Mouse (Mus musculus): Measurements from ENCODE around the gene Usp3.

The Usp3 gene

GRCm38 (mm10) chr9:66561496-66561895 lies 31.4 kb downstream of the Usp3 start:
- DNase-seq, result no peak

GRCm38 (mm10) chr9:66560728-66561127 lies 32.2 kb downstream of the Usp3 start:
- no peak for DNase-seq

GRCm38 (mm10) chr9:66560295-66560694 lies 32.6 kb downstream of the Usp3 start:
- DNase-seq, result no peak

GRCm38 (mm10) chr9:66558971-66559370 lies 34.0 kb downstream of the Usp3 start:
- no peak for DNase-seq

- no peak for DNase-seq
Measured at GRCm38 (mm10) chr9:66542785-66543184, 50.2 kb downstream of the Usp3 start.

- no peak for DNase-seq
Measured at GRCm38 (mm10) chr9:66521595-66521994, 71.3 kb downstream of the Usp3 start.

GRCm38 (mm10) chr9:66520299-66520698 lies 72.6 kb downstream of the Usp3 start:
- no peak for DNase-seq

- DNase-seq, result no peak
Measured at GRCm38 (mm10) chr9:66518901-66519300, 74.0 kb downstream of the Usp3 start.

- no peak for DNase-seq
Measured at GRCm38 (mm10) chr9:66518251-66518650, 74.7 kb downstream of the Usp3 start.

- DNase-seq, result no peak
Measured at GRCm38 (mm10) chr9:66517746-66518145, 75.2 kb downstream of the Usp3 start.

- no peak for DNase-seq
Measured at GRCm38 (mm10) chr9:66516296-66516940, 76.5 kb downstream of the Usp3 start.

GRCm38 (mm10) chr9:66515680-66516210 lies 77.2 kb downstream of the Usp3 start:
- no peak for DNase-seq

GRCm38 (mm10) chr9:66515115-66515514 lies 77.8 kb downstream of the Usp3 start:
- no peak for DNase-seq

- DNase-seq, result peak; percentile 65
Measured at GRCm38 (mm10) chr9:66514256-66514770, 78.6 kb downstream of the Usp3 start, which contains the start of gene Fbxl22. TSS of gene Fbxl22 (minus strand) at chr9:66514593.

GRCm38 (mm10) chr9:66513661-66514255 lies 79.2 kb downstream of the Usp3 start:
- no peak for DNase-seq

- DNase-seq, result peak; percentile 28
Measured at GRCm38 (mm10) chr9:66513150-66513549, 79.8 kb downstream of the Usp3 start.

- DNase-seq, result peak; percentile 81
Measured at GRCm38 (mm10) chr9:66512351-66512671, 80.6 kb downstream of the Usp3 start.

GRCm38 (mm10) chr9:66511580-66512350 lies 81.2 kb downstream of the Usp3 start:
- DNase-seq, result peak; percentile 94

- DNase-seq, result peak; percentile 21
Measured at GRCm38 (mm10) chr9:66510944-66511343, 82.0 kb downstream of the Usp3 start.

GRCm38 (mm10) chr9:66510351-66510841 lies 82.5 kb downstream of the Usp3 start:
- no peak for DNase-seq

GRCm38 (mm10) chr9:66508890-66509399 lies 84.0 kb downstream of the Usp3 start:
- DNase-seq, result no peak

GRCm38 (mm10) chr9:66507684-66508083 lies 85.3 kb downstream of the Usp3 start:
- no peak for DNase-seq

GRCm38 (mm10) chr9:66506424-66506823 lies 86.5 kb downstream of the Usp3 start:
- no peak for DNase-seq
